Mouse (Mus musculus) olfactory bulb, adult 2 months (tissue): ENCODE results near the gene Rbms1.

Source experiments
- CTCF ChIP-seq: fragments of 200-500 bp; IDR thresholded peaks from 2 replicates; pipeline ENCODE4 v1.5.1; 2012; ENCODE audit warnings: low read depth, mild to moderate bottlenecking, low read length, moderate library complexity; ENCODE audit not compliant: insufficient read depth
- POLR2A ChIP-seq: fragments of 200-500 bp; IDR thresholded peaks from 2 replicates; pipeline ENCODE4 v1.6.1; 2012; ENCODE audit warnings: mild to moderate bottlenecking, low read depth, low read length, moderate library complexity; ENCODE audit not compliant: insufficient read depth

GRCm38 (mm10) chr2:60827152-60827428, 135.9 kb downstream of the Rbms1 start:
- TF ChIP-seq CTCF (no peak), POLR2A (no peak)
